Mouse (Mus musculus) hindbrain, embryonic 13.5 days (tissue): Measurements from ENCODE around the gene Slc32a1. TPM values are rescaled to one million over a fixed set of nuclear protein-coding genes. Genes with fewer than 3 reads are reported as not detected.

Source experiments
- ATAC-seq: fragments of 200-750 bp; cut with Nextera tagmentation; 2 replicates; pipeline ENCODE4 v1.8.0; 2017; ENCODE audit warnings: moderate TSS enrichment; ENCODE audit not compliant: low FRiP score
- H3K27ac ChIP-seq: fragments of 300-500 bp; sonication (generic); 2 replicates; pipeline ENCODE4 v1.5.1; 2015; ENCODE audit warnings: inconsistent platforms, mild to moderate bottlenecking, moderate library complexity
- H3K27me3 ChIP-seq: fragments of 300-500 bp; sonication (generic); 2 replicates; pipeline ENCODE4 v1.6.1; 2015; ENCODE audit warnings: mild to moderate bottlenecking, inconsistent platforms
- H3K36me3 ChIP-seq: fragments of 300-500 bp; sonication (generic); 2 replicates; pipeline ENCODE4 v1.6.1; 2015; ENCODE audit warnings: mild to moderate bottlenecking, inconsistent platforms
- H3K4me1 ChIP-seq: fragments of 300-500 bp; sonication (generic); replicated peaks from 2 replicates; pipeline ENCODE4 v1.6.1; 2015; ENCODE audit warnings: inconsistent platforms
- H3K4me2 ChIP-seq: fragments of 300-500 bp; sonication (generic); 2 replicates; pipeline ENCODE4 v1.6.1; 2015; ENCODE audit warnings: inconsistent platforms, mild to moderate bottlenecking, moderate library complexity
- H3K4me3 ChIP-seq: fragments of 300-500 bp; sonication (generic); 2 replicates; pipeline ENCODE4 v1.5.1; 2015; ENCODE audit warnings: mild to moderate bottlenecking, inconsistent platforms
- H3K9ac ChIP-seq: fragments of 300-500 bp; sonication (generic); 2 replicates; pipeline ENCODE4 v1.6.1; 2015; ENCODE audit warnings: mild to moderate bottlenecking, inconsistent platforms
- H3K9me3 ChIP-seq: fragments of 300-500 bp; sonication (generic); 2 replicates; pipeline ENCODE4 v1.6.1; 2016; ENCODE audit warnings: inconsistent platforms
- WGBS: fragments of 180-500 bp; shearing (Covaris S2); methylation state at CpG from one replicate; pipeline ENCODE4 v1.1.7; 2015; 5-methylcytosine and 5-hydroxymethylcytosine counted together
- microRNA counts: library from miRNA; unstranded; fragments of <30 nt; microRNA quantifications from one replicate; lab custom pipeline; 2016
- microRNA-seq: library from miRNA; unstranded; fragments of <30 nt; microRNA quantifications from one replicate; pipeline ENCODE4, GENCODE M21; 2016
- polyA plus RNA-seq: library from polyadenylated mRNA; unstranded; fragments of >200 nt; fragmentation: Nextera tagmentation; extraction: Ambion mirVana; gene quantifications from 2 replicates; pipeline ENCODE4 v1.2.1, GENCODE M21; 2015

The Slc32a1 gene
- polyA plus RNA-seq, 1 experiment from 2014 or later = 8.1 TPM

DNA sequence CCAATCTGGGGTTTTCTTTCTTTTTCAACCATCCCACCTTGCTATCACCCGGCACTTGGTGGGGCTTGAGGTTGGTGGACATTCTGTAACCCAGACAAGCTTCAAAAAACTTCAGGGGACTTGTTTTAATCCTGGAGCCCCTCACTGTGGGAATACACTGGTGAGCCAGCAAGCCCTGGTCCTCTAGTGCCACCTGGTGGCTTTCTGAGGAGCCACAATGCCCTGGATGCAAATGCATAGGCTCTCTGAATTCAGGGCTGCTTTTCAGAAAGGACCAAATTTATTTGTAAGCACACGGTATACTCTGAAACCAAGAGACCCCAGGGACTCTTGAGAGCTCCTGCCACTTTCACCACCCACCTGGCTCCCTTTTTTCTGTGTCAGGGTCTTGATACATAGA is 31.3 kb downstream of the Slc32a1 start:
- H3K36me3 ChIP-seq = peaks cover 50% of the 10 kb centered on the region
- no peaks in the 10 kb centered on the region for H3K9me3 ChIP-seq
- no peaks in the 10 kb centered on the region for H3K4me1 ChIP-seq
- peak; percentile 39; the same call in 1 of the 2 replicates for ATAC-seq
- no peaks in the 10 kb centered on the region for H3K27me3 ChIP-seq
- no peak overlapping the region for H3K4me2 ChIP-seq
- 21% methylated on average over 2 of the region's 2 CpGs for WGBS
- H3K9ac ChIP-seq = 0 out of 2 replicates have a peak overlapping the region, but pooled peaks have one; percentile 31
- no peak overlapping the region for H3K27ac ChIP-seq
- no peak overlapping the region for H3K4me3 ChIP-seq

DNA sequence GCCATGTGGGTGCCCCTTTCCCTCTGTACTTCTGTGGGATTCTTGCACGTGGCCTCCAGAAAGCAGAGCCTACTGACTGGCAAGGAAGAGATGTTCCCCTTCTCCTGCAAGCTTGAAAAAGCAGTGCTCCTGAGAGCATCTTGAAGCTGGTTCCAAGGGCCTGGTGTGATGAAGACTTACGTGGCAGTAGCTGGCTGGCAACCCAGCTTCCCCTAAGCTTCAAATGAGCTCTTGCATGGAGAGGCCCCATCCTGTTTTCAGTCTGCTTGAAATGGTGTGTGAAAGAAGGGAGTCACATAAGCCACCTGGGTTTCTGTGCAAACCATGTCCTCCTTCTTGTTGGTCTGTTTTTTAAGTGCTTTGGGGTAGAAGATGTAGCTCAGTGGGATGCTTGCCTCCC is 32.0 kb downstream of the Slc32a1 start:
- Histone ChIP-seq H3K36me3 (peaks cover 43% of the 10 kb centered on the region), H3K27me3 (no peaks in the 10 kb centered on the region), H3K9ac (no peak overlapping the region), H3K9me3 (no peaks in the 10 kb centered on the region), H3K27ac (no peak overlapping the region), H3K4me1 (no peaks in the 10 kb centered on the region), H3K4me3 (no peak overlapping the region), H3K4me2 (no peak overlapping the region)
- no peak for ATAC-seq
- 90% methylated on average over 2 of the region's 2 CpGs for WGBS

DNA sequence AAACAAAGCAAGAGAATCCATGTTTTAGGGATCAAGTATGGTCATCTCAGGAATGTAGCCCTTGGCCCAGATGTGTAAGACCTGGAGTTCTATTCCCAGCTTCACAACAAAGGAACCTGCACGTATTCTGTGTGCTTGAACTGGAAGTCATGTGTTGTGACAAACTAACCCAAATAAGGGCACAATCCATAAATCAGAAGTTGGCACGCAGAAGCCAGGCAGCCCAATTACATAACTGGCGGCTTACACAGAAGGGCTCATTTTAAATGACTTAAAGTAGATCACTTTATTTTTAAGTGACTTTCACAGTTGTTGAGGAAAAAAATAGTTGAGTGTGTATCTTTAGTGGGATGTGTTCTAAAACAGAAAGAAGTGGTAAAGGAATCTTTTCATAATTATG is 33.2 kb downstream of the Slc32a1 start:
- H3K27me3 ChIP-seq = no peaks in the 10 kb centered on the region
- no peak overlapping the region for H3K4me2 ChIP-seq
- H3K9me3 ChIP-seq = no peaks in the 10 kb centered on the region
- H3K4me1 ChIP-seq = no peaks in the 10 kb centered on the region
- H3K9ac ChIP-seq = no peak overlapping the region
- no peak overlapping the region for H3K4me3 ChIP-seq
- WGBS = 86% methylated on average over 3 of the region's 3 CpGs
- no peak for ATAC-seq
- no peak overlapping the region for H3K27ac ChIP-seq
- peaks cover 31% of the 10 kb centered on the region for H3K36me3 ChIP-seq

DNA sequence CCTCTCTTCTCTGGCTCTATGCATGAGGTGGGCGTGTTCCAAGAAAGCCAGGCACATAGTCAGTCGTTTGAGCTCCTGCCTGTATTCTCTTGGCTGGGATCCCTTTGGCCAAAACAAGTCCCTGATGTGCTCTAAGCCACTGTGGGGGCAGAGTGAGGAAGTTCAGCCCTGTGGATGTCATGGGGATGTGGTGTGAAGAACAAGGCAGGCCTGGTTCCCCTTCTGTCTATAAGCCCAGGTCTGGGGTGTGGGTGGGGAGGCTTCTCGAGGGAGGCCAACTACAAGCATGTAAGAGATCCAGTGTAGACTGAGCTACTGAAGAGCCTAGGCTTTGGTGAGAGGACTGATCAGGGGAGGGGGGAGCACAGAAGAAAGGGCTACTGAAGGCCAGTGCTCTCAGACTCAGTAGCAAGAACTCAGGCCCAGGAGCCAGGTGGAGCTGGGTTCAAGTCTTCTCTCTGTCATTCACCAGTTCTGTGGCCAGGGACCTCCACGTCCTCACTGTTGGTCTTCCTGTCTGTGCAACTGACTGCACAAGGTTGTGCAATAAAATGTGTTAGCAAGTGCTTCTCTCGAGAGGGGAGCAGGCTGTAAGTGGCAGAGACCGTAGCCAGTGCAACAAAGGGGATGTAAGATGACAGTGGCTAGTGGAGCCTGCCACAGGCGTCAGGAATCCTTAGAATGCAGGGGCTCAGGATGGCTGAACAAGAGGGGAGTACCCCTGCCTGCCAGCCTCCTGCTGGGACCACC is 40.8 kb downstream of the Slc32a1 start:
- Histone ChIP-seq H3K36me3 (no peaks in the 10 kb centered on the region), H3K4me2 (no peak overlapping the region), H3K4me1 (no peaks in the 10 kb centered on the region), H3K9me3 (no peaks in the 10 kb centered on the region), H3K27me3 (no peaks in the 10 kb centered on the region), H3K9ac (0 out of 2 replicates have a peak overlapping the region, but pooled peaks have one; percentile 5), H3K4me3 (no peak overlapping the region), H3K27ac (no peak overlapping the region)
- ATAC-seq = no peak
- 60% methylated on average over 7 of the region's 7 CpGs for WGBS

DNA sequence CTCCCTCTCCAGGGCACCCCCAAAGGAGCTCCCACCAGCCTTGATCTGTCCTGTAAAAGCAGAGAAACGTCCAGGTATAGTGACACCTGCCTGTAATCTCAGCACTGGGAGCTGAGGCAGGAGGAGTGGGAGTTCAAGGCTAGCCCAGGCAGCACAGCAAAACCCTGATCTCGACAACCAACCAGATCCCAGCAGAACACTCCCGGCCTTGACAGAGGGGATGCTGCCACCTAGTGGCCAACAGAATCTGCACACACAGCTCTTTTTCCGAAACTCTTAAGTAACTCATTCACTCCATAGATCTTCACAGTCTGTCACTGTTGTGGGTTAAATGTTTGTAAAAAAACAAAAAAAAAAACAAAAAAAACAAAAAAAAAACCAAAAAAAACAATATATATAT is 42.4 kb downstream of the Slc32a1 start:
- Histone ChIP-seq H3K27me3 (no peaks in the 10 kb centered on the region), H3K4me1 (no peaks in the 10 kb centered on the region), H3K4me2 (no peak overlapping the region), H3K9me3 (no peaks in the 10 kb centered on the region), H3K36me3 (no peaks in the 10 kb centered on the region), H3K4me3 (no peak overlapping the region), H3K9ac (no peak overlapping the region), H3K27ac (no peak overlapping the region)
- peak; percentile 28; the same call in 1 of the 2 replicates for ATAC-seq
- 7% methylated on average over 4 of the region's 4 CpGs for WGBS

DNA sequence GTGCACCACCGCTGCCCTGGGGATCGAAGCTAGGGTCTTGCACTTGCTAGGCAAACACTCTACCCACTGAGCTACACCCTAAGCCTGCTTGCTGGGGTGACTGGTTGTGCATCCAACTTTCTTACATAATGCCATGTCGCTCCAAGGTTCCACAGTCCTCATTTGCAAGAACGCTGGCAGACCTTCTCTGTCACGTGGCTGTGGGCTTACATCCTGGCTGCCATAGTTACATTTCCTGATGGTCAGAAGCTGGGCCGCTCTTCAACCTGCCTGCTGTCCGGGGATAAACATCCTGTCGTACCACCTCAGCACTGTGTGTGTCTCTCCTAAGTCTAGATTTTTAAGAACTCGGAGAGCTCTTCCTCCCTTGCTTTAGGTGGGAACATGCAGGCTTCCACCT is 44.1 kb downstream of the Slc32a1 start:
- no peaks in the 10 kb centered on the region for H3K9me3 ChIP-seq
- ATAC-seq = no peak
- WGBS = 83% methylated on average over 9 of the region's 9 CpGs

DNA sequence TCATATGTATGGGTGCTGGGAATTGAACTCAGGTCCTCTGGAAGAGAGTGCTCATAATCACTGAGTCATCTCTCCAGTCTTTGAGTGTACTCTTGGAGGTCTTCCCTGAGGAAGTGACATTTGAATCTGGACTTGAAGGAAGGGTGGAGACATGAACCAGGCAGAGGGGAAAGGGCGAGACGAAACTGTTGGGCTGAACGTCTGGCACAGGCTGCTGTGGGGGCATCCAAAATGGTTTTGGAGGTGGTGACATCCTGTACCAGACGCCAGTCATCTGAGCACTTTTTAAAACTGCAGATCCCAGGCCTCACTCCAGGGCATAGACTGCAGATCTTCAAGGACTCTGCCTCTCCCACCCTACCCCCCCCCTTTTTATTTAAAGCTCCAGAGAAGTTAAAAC is 45.2 kb downstream of the Slc32a1 start:
- no peaks in the 10 kb centered on the region for H3K27me3 ChIP-seq
- no peak overlapping the region for H3K4me2 ChIP-seq
- H3K9me3 ChIP-seq = no peaks in the 10 kb centered on the region
- H3K4me3 ChIP-seq = no peak overlapping the region
- no peak for ATAC-seq
- 87% methylated on average over 4 of the region's 4 CpGs for WGBS
- H3K9ac ChIP-seq = no peak overlapping the region
- H3K4me1 ChIP-seq = no peaks in the 10 kb centered on the region
- no peak overlapping the region for H3K27ac ChIP-seq
- H3K36me3 ChIP-seq = no peaks in the 10 kb centered on the region

More for the DNA sequence above, 44.1 kb downstream of the Slc32a1 start:
- Histone ChIP-seq H3K4me2 (no peak overlapping the region), H3K27me3 (no peaks in the 10 kb centered on the region), H3K27ac (no peak overlapping the region), H3K9ac (no peak overlapping the region), H3K4me1 (no peaks in the 10 kb centered on the region), H3K36me3 (no peaks in the 10 kb centered on the region), H3K4me3 (no peak overlapping the region)

DNA sequence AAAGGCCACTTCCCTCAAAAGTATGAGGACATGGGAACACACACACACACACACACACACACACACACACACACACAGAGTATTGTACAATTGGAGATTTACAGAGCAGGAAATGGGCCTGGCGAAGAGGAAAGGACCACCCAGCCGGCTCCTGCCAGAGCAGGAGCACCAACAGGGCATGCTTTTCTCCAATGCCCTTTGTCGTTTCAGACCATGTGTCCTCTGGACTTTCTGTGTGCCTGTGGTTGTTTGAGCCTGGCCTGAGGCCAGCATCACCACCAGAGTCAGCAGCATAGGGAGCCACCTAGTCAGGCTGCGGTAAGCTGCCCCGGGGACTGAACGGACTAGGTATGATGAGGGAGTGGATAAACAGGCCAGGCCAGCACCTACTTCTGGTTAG is 48.3 kb downstream of the Slc32a1 start:
- H3K4me3 ChIP-seq = no peak overlapping the region
- no peak overlapping the region for H3K9ac ChIP-seq
- no peak overlapping the region for H3K4me2 ChIP-seq
- H3K36me3 ChIP-seq = no peaks in the 10 kb centered on the region
- ATAC-seq = no peak
- H3K9me3 ChIP-seq = no peaks in the 10 kb centered on the region
- no peaks in the 10 kb centered on the region for H3K27me3 ChIP-seq
- 57% methylated on average over 6 of the region's 6 CpGs for WGBS
- no peak overlapping the region for H3K27ac ChIP-seq
- H3K4me1 ChIP-seq = no peaks in the 10 kb centered on the region

DNA sequence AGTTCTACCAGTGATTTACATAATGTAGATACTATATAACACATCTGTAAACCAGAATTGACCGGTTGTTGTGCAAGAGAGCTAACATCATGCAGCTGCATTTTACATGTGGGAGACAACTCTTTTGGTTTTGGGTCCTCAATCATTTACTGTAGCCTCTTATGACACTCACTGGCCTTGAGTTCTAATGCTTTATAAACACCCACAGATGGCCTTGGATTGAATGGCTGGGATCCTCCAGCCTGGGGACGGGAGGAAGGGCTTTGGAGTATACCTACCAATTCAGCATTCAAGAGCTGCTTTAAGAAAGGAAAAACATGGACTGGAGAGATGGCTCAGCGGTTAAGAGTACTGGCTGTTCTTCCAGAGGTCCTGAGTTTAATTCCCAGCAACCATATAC is 48.8 kb downstream of the Slc32a1 start:
- H3K4me3 ChIP-seq = no peak overlapping the region
- no peaks in the 10 kb centered on the region for H3K27me3 ChIP-seq
- H3K36me3 ChIP-seq = no peaks in the 10 kb centered on the region
- H3K4me2 ChIP-seq = no peak overlapping the region
- no peak overlapping the region for H3K27ac ChIP-seq
- WGBS = 83% methylated on average over 3 of the region's 3 CpGs
- H3K9ac ChIP-seq = no peak overlapping the region
- H3K4me1 ChIP-seq = no peaks in the 10 kb centered on the region
- no peaks in the 10 kb centered on the region for H3K9me3 ChIP-seq
- ATAC-seq = no peak

DNA sequence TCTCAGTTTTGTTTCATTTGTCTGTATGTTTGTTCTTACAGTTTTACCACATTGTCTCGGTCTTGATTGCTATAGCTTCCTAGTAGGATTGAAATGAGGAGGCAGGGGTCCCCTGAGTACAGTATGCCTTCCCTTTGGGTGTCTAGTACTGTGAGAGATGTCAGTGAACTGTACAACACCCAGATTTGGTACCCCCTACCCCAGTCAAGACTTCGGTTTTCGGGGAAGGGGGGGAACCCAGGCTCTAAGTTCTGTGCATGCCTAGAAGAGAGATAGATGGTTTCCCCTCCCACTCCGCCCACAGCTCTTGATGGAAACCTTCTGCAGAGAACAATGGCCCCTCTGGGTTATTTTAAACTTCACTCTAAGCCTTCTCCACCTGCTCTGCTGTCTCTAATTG is 54.5 kb downstream of the Slc32a1 start, which contains the start of gene Ppp1r16b:
Gene Ppp1r16b, plus strand, starts transcription at position 301 of the 400 bp plus-strand sequence.
- Histone ChIP-seq H3K9ac (no peak within 1 kb of the TSS), H3K4me1 (peaks cover 38% of the 10 kb centered on the region), H3K36me3 (no peaks in the 10 kb centered on the region), H3K4me2 (no peak within 1 kb of the TSS), H3K4me3 (no peak within 1 kb of the TSS), H3K27me3 (peaks cover 35% of the 10 kb centered on the region), H3K9me3 (no peaks in the 10 kb centered on the region), H3K27ac (no peak within 1 kb of the TSS)
- 81% methylated on average over 4 of the region's 4 CpGs for WGBS
- ATAC-seq = no peak

MicroRNA genes within 50 kb of the gene (microRNA counts, 519-probe panel; counts per million panel counts)
- microRNA mmu-miR-3474 (lab: Ali Mortazavi, UCI) = 51.3 counts per million

Small RNA genes within 50 kb of the gene (microRNA-seq; reads per million reads assigned to microRNA genes)
- gene Mir3474 = 2.1 reads per million

Other genes with a start within 250 kb of the Slc32a1 start
- gene Snhg11, start 235.1 kb upstream of the Slc32a1 start, polyA plus RNA-seq = 518 and 582 TPM in 2 replicates
- 22.8 and 25.5 TPM in 2 replicates for gene Ralgapb, start 200.9 kb upstream of the Slc32a1 start, polyA plus RNA-seq
- not detected in 2 replicates for gene Adig, start 108.2 kb upstream of the Slc32a1 start, polyA plus RNA-seq
- 0.72 and 0.86 TPM in 2 replicates for gene Arhgap40, start 98.0 kb upstream of the Slc32a1 start, polyA plus RNA-seq
- 12.4 and 12.6 TPM in 2 replicates for gene Actr5, start 14.1 kb downstream of the Slc32a1 start, polyA plus RNA-seq
- 8.0 and 8.5 TPM in 2 replicates for gene Ppp1r16b, start 54.6 kb downstream of the Slc32a1 start, polyA plus RNA-seq
- 9.7 and 11.0 TPM in 2 replicates for gene Fam83d, start 157.3 kb downstream of the Slc32a1 start, polyA plus RNA-seq
- gene Dhx35, start 184.0 kb downstream of the Slc32a1 start, polyA plus RNA-seq = 13.3 and 15.4 TPM in 2 replicates